In genomic region chr16:95248646-95249045, GRCm38 (mm10) we compare ENCODE assay signal across 30 mouse cellular contexts. TPM values are rescaled to one million over a fixed set of nuclear protein-coding genes. Genes with fewer than 3 reads are reported as not detected.
DNase-seq lines count a peak whose midpoint lies in the region; ATAC-seq lines count a peak whose summit lies in the region.
"Had no signal": no experiment of that assay in that cellular context is flagged by ENCODE, and none has a peak within 500 bp of the region (broad histone marks: within the 10 kb centered on the region; RNA-seq: fewer than 3 reads in every experiment).

No protein-coding gene starts in this region.

- H3K36me3 ChIP-seq in heart, embryonic 10.5 days: no peaks in the 10 kb centered on the region
- H3K36me3 ChIP-seq in lung, embryonic 16.5 days (ENCODE audit: control insufficient read depth, insufficient read depth, low read length): no peaks in the 10 kb centered on the region
- H3K36me3 ChIP-seq in kidney, embryonic 14.5 days (ENCODE audit: control insufficient read depth, insufficient read depth, low read length): no peaks in the 10 kb centered on the region
- H3K36me3 ChIP-seq: embryonic facial prominence, embryonic 10.5 days; embryonic facial prominence, embryonic 13.5 days; forebrain, embryonic 12.5 days; forebrain, embryonic 15.5 days; G1E; heart, embryonic 13.5 days; hindbrain, embryonic 12.5 days; hindbrain, embryonic 15.5 days had no signal

- no peaks in the 10 kb centered on the region for H3K27me3 ChIP-seq in heart, embryonic 10.5 days (ENCODE audit: insufficient read depth, poor library complexity, severe bottlenecking)
- no peaks in the 10 kb centered on the region for H3K27me3 ChIP-seq in lung, embryonic 16.5 days (ENCODE audit: control insufficient read depth, insufficient read depth, low read depth, low read length)
- no peaks in the 10 kb centered on the region for H3K27me3 ChIP-seq in kidney, embryonic 14.5 days (ENCODE audit: control insufficient read depth, insufficient read depth, low read length)
- H3K27me3 ChIP-seq: CH12.LX; embryonic facial prominence, embryonic 13.5 days; forebrain, embryonic 12.5 days; forebrain, embryonic 15.5 days; heart, embryonic 13.5 days; hindbrain, embryonic 12.5 days; hindbrain, embryonic 15.5 days had no signal

- H3K4me3 ChIP-seq in heart, embryonic 10.5 days: no peak overlapping the region
- H3K4me3 ChIP-seq in lung, embryonic 16.5 days (ENCODE audit: low read length): no peak overlapping the region
- H3K4me3 ChIP-seq in kidney, embryonic 14.5 days (ENCODE audit: low read length): no peak overlapping the region
- H3K4me3 ChIP-seq: embryonic facial prominence, embryonic 10.5 days; embryonic facial prominence, embryonic 13.5 days; erythroblast, embryonic 14.5 days; forebrain, embryonic 12.5 days; forebrain, embryonic 15.5 days; heart, embryonic 13.5 days; hindbrain, embryonic 12.5 days; hindbrain, embryonic 15.5 days had no signal

- peak; percentile 63 for DNase-seq in heart, embryonic 10.5 days (ENCODE audit: low spot score)
- DNase-seq in heart, adult 8-10 months (ENCODE audit: low spot score): no peak
- peak; percentile 27 for DNase-seq in lung, postnatal 14 days
- no peak for DNase-seq in Muller cell, postnatal 12 days (ENCODE audit: inconsistent ontology term)
- DNase-seq in cerebellum, adult 9-11 months: no peak
- DNase-seq: adrenal gland, adult 2 months; adrenal gland, postnatal 14 days; B cell, adult 2 months; cerebellum, adult 11 months; cerebellum, adult 2 months; cerebellum, postnatal 10 days; cerebellum, postnatal 36 days; embryo, embryonic 11 days; gastrocnemius, postnatal 10 days; gastrocnemius, postnatal 36 days; heart, postnatal 14 days had no signal

- H3K27ac ChIP-seq in heart, embryonic 10.5 days: no peak overlapping the region
- 0 out of 2 replicates have a peak overlapping the region, but pooled peaks have one; percentile 2 for H3K27ac ChIP-seq in lung, embryonic 16.5 days (ENCODE audit: low read length)
- no peak overlapping the region for H3K27ac ChIP-seq in kidney, embryonic 14.5 days (ENCODE audit: low read depth, low read length)
- H3K27ac ChIP-seq: embryonic facial prominence, embryonic 10.5 days; embryonic facial prominence, embryonic 13.5 days; forebrain, embryonic 12.5 days; forebrain, embryonic 15.5 days; heart, embryonic 13.5 days; hindbrain, embryonic 12.5 days; hindbrain, embryonic 15.5 days had no signal

- no peak overlapping the region for H3K4me2 ChIP-seq in lung, embryonic 16.5 days (ENCODE audit: low read depth, low read length)
- no peak overlapping the region for H3K4me2 ChIP-seq in kidney, embryonic 14.5 days (replicated peaks; ENCODE audit: low read depth, low read length)
- H3K4me2 ChIP-seq: embryonic facial prominence, embryonic 13.5 days; forebrain, embryonic 12.5 days; forebrain, embryonic 15.5 days; heart, embryonic 13.5 days; hindbrain, embryonic 12.5 days; hindbrain, embryonic 15.5 days had no signal

- no peaks in the 10 kb centered on the region for H3K9me3 ChIP-seq in heart, embryonic 10.5 days
- no peaks in the 10 kb centered on the region for H3K9me3 ChIP-seq in lung, embryonic 16.5 days (ENCODE audit: control insufficient read depth, low read length)
- H3K9me3 ChIP-seq in kidney, embryonic 14.5 days (ENCODE audit: control insufficient read depth, low read length): no peaks in the 10 kb centered on the region
- H3K9me3 ChIP-seq: embryonic facial prominence, embryonic 10.5 days; embryonic facial prominence, embryonic 13.5 days; forebrain, embryonic 12.5 days; forebrain, embryonic 15.5 days; G1E; heart, embryonic 13.5 days; hindbrain, embryonic 12.5 days; hindbrain, embryonic 15.5 days had no signal

- 0 out of 2 replicates have a peak, but pooled peaks have one; percentile 15 for ATAC-seq in lung, embryonic 16.5 days (ENCODE audit: low read depth)
- ATAC-seq in kidney, embryonic 14.5 days (ENCODE audit: low FRiP score, low TSS enrichment): no peak
- ATAC-seq: forebrain, embryonic 15.5 days had no signal

- peaks cover 29% of the 10 kb centered on the region for H3K4me1 ChIP-seq in heart, embryonic 10.5 days
- peaks cover 9% of the 10 kb centered on the region; the same call in 1 of the 2 replicates for H3K4me1 ChIP-seq in lung, embryonic 16.5 days (replicated peaks; ENCODE audit: control insufficient read depth, insufficient read depth, low read length)
- no peaks in the 10 kb centered on the region for H3K4me1 ChIP-seq in kidney, embryonic 14.5 days (ENCODE audit: control insufficient read depth, insufficient read depth, low read length)
- H3K4me1 ChIP-seq: embryonic facial prominence, embryonic 10.5 days; forebrain, embryonic 12.5 days; forebrain, embryonic 15.5 days; hindbrain, embryonic 15.5 days had no signal

- no peak overlapping the region for H3K9ac ChIP-seq in lung, embryonic 16.5 days (ENCODE audit: low read length)
- no peak overlapping the region for H3K9ac ChIP-seq in kidney, embryonic 14.5 days (ENCODE audit: low read depth, low read length)
- H3K9ac ChIP-seq: embryonic facial prominence, embryonic 13.5 days; forebrain, embryonic 12.5 days; forebrain, embryonic 15.5 days; heart, embryonic 13.5 days; hindbrain, embryonic 12.5 days; hindbrain, embryonic 15.5 days had no signal

- 70% methylated on average over 5 of the region's 5 CpGs for WGBS in heart, embryonic 10.5 days
- WGBS in lung, embryonic 16.5 days: 56% methylated on average over 5 of the region's 5 CpGs
- 58% methylated on average over 5 of the region's 5 CpGs for WGBS in kidney, embryonic 14.5 days

RNA-seq across cellular contexts. Expression of gene Kcnj15, which starts 8.7 kb away (rescaled TPM):
- 0.26 and 0.41 TPM in 2 replicates for polyA plus RNA-seq in heart, embryonic 10.5 days (2016; fragmentation: Nextera tagmentation; extraction: Ambion mirVana)
- total RNA-seq in heart, adult 8-10 months (2022): under 1 TPM; 0.63 to 0.97 (median 0.79) TPM
- polyA plus RNA-seq in lung, embryonic 16.5 days (2015; fragmentation: Nextera tagmentation; extraction: Ambion mirVana): 4.0 and 4.3 TPM in 2 replicates
- polyA plus RNA-seq in kidney, embryonic 14.5 days (2014; fragmentation: Nextera tagmentation; extraction: Ambion mirVana): 0.41 and 1.3 TPM in 2 replicates
- total RNA-seq: granulocyte monocyte progenitor cell, adult 5-6 weeks; hematopoietic stem cell, adult 5-6 weeks had no signal
- polyA plus RNA-seq: cerebellum, adult 2 months; G1E had no signal

Comparison
In these comparisons a context has a peak if more than half of its experiments do, and no peak if none do; other contexts are left out.
1. DNase-seq: peak in heart, embryonic 10.5 days (single experiment) and lung, postnatal 14 days (single experiment); none in heart, adult 8-10 months (single experiment), Muller cell, postnatal 12 days (single experiment) and cerebellum, adult 9-11 months (single experiment).